Mouse (Mus musculus) forebrain, embryonic 10.5 days (tissue): ENCODE results near the gene Dand5. TPM values are rescaled to one million over a fixed set of nuclear protein-coding genes. Genes with fewer than 3 reads are reported as not detected.

Experiments
- microRNA-seq: library from miRNA; unstranded; fragments of <30 nt; microRNA quantifications from one replicate; pipeline ENCODE4, GENCODE M21; 2017
- polyA plus RNA-seq: library from polyadenylated mRNA; unstranded; fragments of >200 nt; fragmentation: Nextera tagmentation; extraction: Ambion mirVana; gene quantifications from 2 replicates; pipeline ENCODE4 v1.2.1, GENCODE M21; 2016

Dand5 gene
- polyA plus RNA-seq, 1 experiment from 2014 or later: 2.9 TPM

Small RNA genes lying within 50 kb of the gene (microRNA-seq; reads per million reads assigned to microRNA genes)
- 2.4 reads per million for gene Mir7069

Other genes with a start within 250 kb of the Dand5 start
- 91.4 and 96.9 TPM in 2 replicates for gene Ier2, start 160.0 kb downstream of the Dand5 start, polyA plus RNA-seq
- 68.8 and 69.3 TPM in 2 replicates for gene Trmt1, start 136.5 kb downstream of the Dand5 start, polyA plus RNA-seq
- gene Nacc1, start 135.0 kb downstream of the Dand5 start, polyA plus RNA-seq: 31.3 and 31.5 TPM in 2 replicates
- 4.9 and 5.8 TPM in 2 replicates for gene Lyl1, start 121.4 kb downstream of the Dand5 start, polyA plus RNA-seq
- 1.3 and 2.1 TPM in 2 replicates for gene G430095P16Rik, start 99.8 kb downstream of the Dand5 start, polyA plus RNA-seq
- gene Nfix, start 22.5 kb downstream of the Dand5 start, polyA plus RNA-seq: 0.46 and 1.8 TPM in 2 replicates
- 49.1 and 49.6 TPM in 2 replicates for gene Gadd45gip1, start 8.7 kb upstream of the Dand5 start, polyA plus RNA-seq
- 130 and 137 TPM in 2 replicates for gene Rad23a, start 17.8 kb upstream of the Dand5 start, polyA plus RNA-seq
- 735 and 764 TPM in 2 replicates for gene Calr, start 24.1 kb upstream of the Dand5 start, polyA plus RNA-seq
- 143 and 144 TPM in 2 replicates for gene Farsa, start 34.2 kb upstream of the Dand5 start, polyA plus RNA-seq
- 91.1 and 92.7 TPM in 2 replicates for gene Syce2, start 49.3 kb upstream of the Dand5 start, polyA plus RNA-seq
- gene Gcdh, start 71.1 kb upstream of the Dand5 start, polyA plus RNA-seq: 44.6 and 49.6 TPM in 2 replicates
- 18.3 and 24.3 TPM in 2 replicates for gene Klf1, start 79.1 kb upstream of the Dand5 start, polyA plus RNA-seq
- gene Dnase2a, start 85.7 kb upstream of the Dand5 start, polyA plus RNA-seq: 7.9 and 9.2 TPM in 2 replicates
- 2.6 and 3.8 TPM in 2 replicates for gene Mast1, start 114.5 kb upstream of the Dand5 start, polyA plus RNA-seq
- 1.3 and 1.8 TPM in 2 replicates for gene Rtbdn, start 124.2 kb upstream of the Dand5 start, polyA plus RNA-seq
- gene Gm49661, start 146.6 kb upstream of the Dand5 start, polyA plus RNA-seq: not detected in 2 replicates
- gene Prdx2, start 146.8 kb upstream of the Dand5 start, polyA plus RNA-seq: 1,199 and 1,255 TPM in 2 replicates
- 163 and 173 TPM in 2 replicates for gene Rnaseh2a, start 146.9 kb upstream of the Dand5 start, polyA plus RNA-seq
- 3.8 and 4.0 TPM in 2 replicates for gene Junb, start 155.9 kb upstream of the Dand5 start, polyA plus RNA-seq
- gene Hook2, start 167.8 kb upstream of the Dand5 start, polyA plus RNA-seq: 18.3 and 19.0 TPM in 2 replicates
- not detected in 2 replicates for gene Best2, start 191.7 kb upstream of the Dand5 start, polyA plus RNA-seq
- gene Asna1, start 202.5 kb upstream of the Dand5 start, polyA plus RNA-seq: 164 and 166 TPM in 2 replicates
- 123 and 142 TPM in 2 replicates for gene Trir, start 204.0 kb upstream of the Dand5 start, polyA plus RNA-seq
- gene Tnpo2, start 214.1 kb upstream of the Dand5 start, polyA plus RNA-seq: 31.5 and 33.2 TPM in 2 replicates
- 22.9 and 26.3 TPM in 2 replicates for gene Fbxw9, start 237.2 kb upstream of the Dand5 start, polyA plus RNA-seq
- gene Gm5741, start 245.2 kb upstream of the Dand5 start, polyA plus RNA-seq: not detected in 2 replicates
- gene Dhps, start 248.9 kb upstream of the Dand5 start, polyA plus RNA-seq: 67.2 and 68.5 TPM in 2 replicates